Comparison of ENCODE assay signal across 28 mouse cellular contexts in the genomic region with DNA sequence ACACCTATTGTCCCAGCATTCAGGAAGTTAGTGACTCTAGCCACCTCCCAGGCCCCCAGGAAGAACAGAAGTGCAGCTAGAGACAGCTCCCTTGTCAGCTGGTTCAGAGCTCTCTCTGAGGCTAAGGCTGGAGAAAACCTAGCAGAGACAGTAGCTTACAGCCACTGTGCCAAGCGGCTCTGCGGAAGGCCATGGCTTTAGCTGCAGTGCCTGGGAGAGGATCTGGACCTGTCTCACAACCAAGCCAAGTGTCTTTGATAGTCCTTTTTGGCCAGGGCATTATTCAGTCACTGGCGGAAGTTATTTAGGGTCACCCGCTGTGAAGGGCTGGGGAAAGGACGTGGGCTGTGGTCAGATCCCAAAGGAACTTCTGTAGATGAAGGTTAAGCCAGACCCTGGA. TPM values are rescaled to one million over a fixed set of nuclear protein-coding genes. Genes with fewer than 3 reads are reported as not detected.
DNase-seq lines count a peak whose midpoint lies in the region; ATAC-seq and TF ChIP-seq lines count a peak whose summit lies in the region.
"Had no signal": no experiment of that assay in that cellular context is flagged by ENCODE, and none has a peak within 500 bp of the region (broad histone marks: within the 10 kb centered on the region; RNA-seq: fewer than 3 reads in every experiment).

No protein-coding gene starts in this region.

- no peak for TF ChIP-seq CTCF in heart, adult 2 months (IDR thresholded peaks at IDR 0.05)
- no peak for TF ChIP-seq CTCF in kidney, adult 2 months (conservative IDR thresholded peaks at IDR 0.05; ENCODE audit: insufficient read depth, insufficient read length, low read depth, low read length)
- TF ChIP-seq CTCF in E14TG2a.4 (conservative IDR thresholded peaks at IDR 0.05; ENCODE audit: low read length): no peak

- no peak for TF ChIP-seq POLR2A in heart, adult 2 months (IDR thresholded peaks at IDR 0.05; ENCODE audit: insufficient read depth, low read depth, low read length)
- no peak for TF ChIP-seq POLR2A in kidney, adult 2 months (IDR thresholded peaks at IDR 0.05; ENCODE audit: low read depth, low read length)

- 54% methylated on average over 5 of the region's 5 CpGs for WGBS in heart, adult 2 months
- 81% methylated on average over 5 of the region's 5 CpGs for WGBS in heart, embryonic 11.5 days (ENCODE audit: insufficient replicate concordance)
- 86% methylated on average over 5 of the region's 5 CpGs for WGBS in kidney, adult 2 months

- no peaks in the 10 kb centered on the region for H3K79me2 ChIP-seq in heart, adult 2 months (replicated peaks; ENCODE audit: control insufficient read depth, insufficient read depth, low read length)

- H3K9ac ChIP-seq in heart, adult 2 months (ENCODE audit: low read depth, low read length): peak overlapping the region; percentile 31
- H3K9ac ChIP-seq in heart, embryonic 11.5 days (ENCODE audit: low read depth, low read length): no peak overlapping the region
- H3K9ac ChIP-seq: embryonic facial prominence, embryonic 13.5 days; forebrain, postnatal 0 days; kidney, embryonic 15.5 days; limb, embryonic 13.5 days; liver, embryonic 14.5 days; lung, embryonic 14.5 days; neural tube, embryonic 13.5 days had no signal

- peaks cover 14% of the 10 kb centered on the region for H3K4me1 ChIP-seq in heart, adult 2 months (ENCODE audit: control insufficient read depth, insufficient read depth, low read length)
- H3K4me1 ChIP-seq in heart, embryonic 11.5 days (ENCODE audit: control insufficient read depth, insufficient read depth, low read length): peaks cover 19% of the 10 kb centered on the region
- peaks cover 20% of the 10 kb centered on the region for H3K4me1 ChIP-seq in kidney, adult 2 months (ENCODE audit: control insufficient read depth, insufficient read depth, low read length)
- peaks cover 99% of the 10 kb centered on the region for H3K4me1 ChIP-seq in E14TG2a.4 (replicated peaks; ENCODE audit: low read depth, low read length)

- TF ChIP-seq EP300 in heart, adult 2 months (IDR thresholded peaks at IDR 0.05; ENCODE audit: insufficient read depth, low read depth, low read length): no peak

- H3K9me3 ChIP-seq in heart, embryonic 11.5 days (replicated peaks; ENCODE audit: control insufficient read depth, low read length): no peaks in the 10 kb centered on the region
- H3K9me3 ChIP-seq in E14TG2a.4 (ENCODE audit: low read length): no peaks in the 10 kb centered on the region
- H3K9me3 ChIP-seq: embryonic facial prominence, embryonic 13.5 days; kidney, embryonic 15.5 days; limb, embryonic 13.5 days; neural tube, embryonic 13.5 days had no signal

- H3K4me3 ChIP-seq in heart, adult 2 months: peak overlapping the region; percentile 16; the same call in 1 of the 2 replicates
- H3K4me3 ChIP-seq in heart, embryonic 11.5 days (ENCODE audit: low read depth, low read length): no peak overlapping the region
- no peak overlapping the region for H3K4me3 ChIP-seq in kidney, adult 2 months (ENCODE audit: insufficient read depth, low read depth, low read length)
- peak overlapping the region; percentile 37; the same call in 1 of the 2 replicates for H3K4me3 ChIP-seq in E14TG2a.4 (replicated peaks; ENCODE audit: low read length)
- H3K4me3 ChIP-seq: embryonic facial prominence, embryonic 13.5 days; kidney, embryonic 15.5 days; layer of hippocampus, adult 2 months; left cerebral cortex, adult 2 months; limb, embryonic 13.5 days; neural tube, embryonic 13.5 days had no signal

- H3K36me3 ChIP-seq in heart, adult 2 months (ENCODE audit: control insufficient read depth, insufficient read depth, low read length): no peaks in the 10 kb centered on the region
- H3K36me3 ChIP-seq in heart, embryonic 11.5 days (ENCODE audit: control insufficient read depth, insufficient read depth, low read length): no peaks in the 10 kb centered on the region
- no peaks in the 10 kb centered on the region for H3K36me3 ChIP-seq in kidney, adult 2 months (ENCODE audit: control insufficient read depth, insufficient read depth, low read length)
- H3K36me3 ChIP-seq in E14TG2a.4 (ENCODE audit: insufficient read depth, low read length): peaks cover 65% of the 10 kb centered on the region
- H3K36me3 ChIP-seq: embryonic facial prominence, embryonic 13.5 days; kidney, embryonic 15.5 days; limb, embryonic 13.5 days; neural tube, embryonic 13.5 days had no signal

- H3K27ac ChIP-seq in heart, adult 2 months: peak overlapping the region; percentile 85
- no peak overlapping the region for H3K27ac ChIP-seq in heart, embryonic 11.5 days (ENCODE audit: low read depth, low read length)
- peak overlapping the region; percentile 2 for H3K27ac ChIP-seq in kidney, adult 2 months (ENCODE audit: insufficient read depth, low read depth, low read length)
- H3K27ac ChIP-seq: embryonic facial prominence, embryonic 13.5 days; kidney, embryonic 15.5 days; layer of hippocampus, adult 2 months; left cerebral cortex, adult 2 months; limb, embryonic 13.5 days; liver, embryonic 14.5 days; neural tube, embryonic 13.5 days; stomach, postnatal 0 days had no signal

- DNase-seq in heart, adult 2 months: peak in 1 of 2 experiments; percentile 39
- DNase-seq in kidney, adult 2 months: no peak
- no peak for DNase-seq in kidney, postnatal 36 days
- peak; percentile 39 for DNase-seq in Muller cell, postnatal 12 days (ENCODE audit: inconsistent ontology term)
- no peak for DNase-seq in frontal cortex, postnatal 10 days (ENCODE audit: low spot score in 2 of 2)
- DNase-seq: B cell, adult 2 months; cerebellum, adult 11-12 months; cerebellum, adult 9-11 months; embryo, embryonic 11 days; forebrain, postnatal 0 days; kidney, adult 11 months; lung, embryonic 14.5 days; lung, postnatal 14 days; right cerebral cortex, postnatal 4 days; thymus, adult 18-20 months; thymus, postnatal 25 days had no signal

- no peaks in the 10 kb centered on the region for H3K27me3 ChIP-seq in heart, adult 2 months (ENCODE audit: control insufficient read depth, insufficient read depth, low read length)
- H3K27me3 ChIP-seq in heart, embryonic 11.5 days (ENCODE audit: control insufficient read depth, insufficient read depth, low read length): peaks cover 8% of the 10 kb centered on the region; the same call in 1 of the 2 replicates
- H3K27me3 ChIP-seq in kidney, adult 2 months (replicated peaks; ENCODE audit: control insufficient read depth, insufficient read depth, low read length): no peaks in the 10 kb centered on the region
- no peaks in the 10 kb centered on the region for H3K27me3 ChIP-seq in E14TG2a.4 (ENCODE audit: insufficient read depth, low read length)
- H3K27me3 ChIP-seq: embryonic facial prominence, embryonic 13.5 days; kidney, embryonic 15.5 days; limb, embryonic 13.5 days; neural tube, embryonic 13.5 days had no signal

- no peak for ATAC-seq in heart, embryonic 11.5 days (replicated peaks; ENCODE audit: insufficient number of reproducible peaks, low FRiP score, low TSS enrichment)
- ATAC-seq: forebrain, postnatal 0 days; inflammation-experienced regulatory T-cells, adult 6 months had no signal

- no peak overlapping the region for H3K4me2 ChIP-seq in heart, embryonic 11.5 days
- H3K4me2 ChIP-seq: embryonic facial prominence, embryonic 13.5 days; kidney, embryonic 15.5 days; limb, embryonic 13.5 days; lung, embryonic 14.5 days; neural tube, embryonic 13.5 days had no signal

- intact Hi-C loops in heart, adult 2 months (cut with DNase I): no loop called here

RNA-seq across cellular contexts. Expression of a gene that starts 27.8 kb away (rescaled TPM):
- total RNA-seq in heart, adult 2 months (2021): 10 to 100 TPM; 55.6 to 64.8 TPM
- 33.2 and 47.8 TPM in 2 replicates for polyA plus RNA-seq in heart, adult 2 months (2012; rRNA removed)
- 0.86 and 1.2 TPM in 2 replicates for polyA plus RNA-seq in heart, embryonic 11.5 days (2014; fragmentation: Nextera tagmentation; extraction: Ambion mirVana)
- polyA plus RNA-seq in kidney, adult 2 months (2012; rRNA removed): 564 and 569 TPM in 2 replicates
- total RNA-seq: hematopoietic stem cell, adult 5-6 weeks had no signal

Comparison
In these comparisons a context has a peak if more than half of its experiments do, and no peak if none do; other contexts are left out.
1. H3K4me3 ChIP-seq: peak in heart, adult 2 months (single experiment) and E14TG2a.4 (single experiment); none in heart, embryonic 11.5 days (single experiment) and kidney, adult 2 months (single experiment).
2. RNA of a gene that starts 27.8 kb away (polyA plus RNA-seq): 564 to 569 TPM in kidney, adult 2 months; 33.2 to 47.8 TPM in heart, adult 2 months and 0.86 to 1.2 TPM in heart, embryonic 11.5 days; every median in the first group is over 10 times any median in the second.